Mouse (Mus musculus): Measurements from ENCODE around the gene Hoxb5. TPM values are rescaled to one million over a fixed set of nuclear protein-coding genes. Genes with fewer than 3 reads are reported as not detected.

The Hoxb5 gene
- polyA plus RNA-seq, 1 experiment from 2014 or later = 19.2 TPM

DNA sequence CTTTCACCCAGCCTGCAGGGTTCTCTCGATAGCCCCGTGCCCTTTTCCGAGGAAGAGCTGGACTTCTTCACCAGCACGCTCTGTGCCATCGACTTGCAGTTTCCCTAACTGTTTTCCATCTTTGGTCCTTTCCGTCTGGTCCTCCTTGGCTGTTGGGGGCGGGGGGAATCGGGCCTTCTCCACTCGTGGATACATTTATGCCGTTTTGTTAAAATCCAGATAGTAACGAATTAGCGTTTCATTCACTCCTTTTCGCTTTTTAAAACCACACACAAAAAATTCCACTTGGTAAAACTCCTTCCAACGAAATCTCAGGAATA, 50.3 kb downstream of the Hoxb5 start:
- Histone ChIP-seq H3K36me3 (ENCODE audit: insufficient read depth, low read length) (0 out of 2 replicates have a peak, but pooled peaks cover 5% of the 10 kb centered on the region), H3K4me3 (ENCODE audit: low read length) (peak overlapping the region; percentile 73), H3K9ac (replicated peaks; ENCODE audit: low read length) (peak overlapping the region; percentile 99), H3K4me2 (replicated peaks; ENCODE audit: low read depth, low read length) (peak overlapping the region; percentile 80), H3K27me3 (ENCODE audit: insufficient read depth, low read length) (no peaks in the 10 kb centered on the region), H3K9me3 (ENCODE audit: low read length) (no peaks in the 10 kb centered on the region), H3K27ac (ENCODE audit: low read length) (peak overlapping the region; percentile 99), H3K4me1 (ENCODE audit: insufficient read depth, low read length) (peaks cover 39% of the 10 kb centered on the region)
- under 1% methylated on average over 14 of the region's 14 CpGs for WGBS
- no peak for ATAC-seq (ENCODE audit: low FRiP score, low TSS enrichment)

DNA sequence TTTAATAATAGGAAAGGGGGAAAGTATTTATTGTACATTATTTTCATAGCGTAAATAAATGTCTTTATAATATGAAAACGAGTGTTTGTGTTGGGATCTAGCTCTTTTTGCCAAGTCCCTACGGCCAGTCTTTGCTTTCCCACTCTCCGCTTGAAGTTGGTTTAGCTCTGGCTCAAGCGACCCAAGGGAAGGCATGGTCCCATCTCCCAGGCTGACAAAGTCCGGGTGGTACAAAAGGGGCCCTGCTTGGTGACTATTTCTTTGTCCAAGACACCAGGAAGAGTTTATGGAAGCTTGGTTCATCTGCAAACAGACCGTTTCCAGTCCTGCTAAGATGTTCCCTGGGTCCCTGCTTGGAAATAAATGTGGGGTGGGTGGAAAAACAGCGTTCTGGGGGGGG, 50.8 kb downstream of the Hoxb5 start:
- no peak for ATAC-seq (ENCODE audit: low FRiP score, low TSS enrichment)
- Histone ChIP-seq H3K27ac (ENCODE audit: low read length) (peak overlapping the region; percentile 95), H3K4me3 (ENCODE audit: low read length) (peak overlapping the region; percentile 73), H3K27me3 (ENCODE audit: insufficient read depth, low read length) (no peaks in the 10 kb centered on the region), H3K36me3 (ENCODE audit: insufficient read depth, low read length) (0 out of 2 replicates have a peak, but pooled peaks cover 5% of the 10 kb centered on the region), H3K9ac (replicated peaks; ENCODE audit: low read length) (peak overlapping the region; percentile 89), H3K4me1 (ENCODE audit: insufficient read depth, low read length) (peaks cover 34% of the 10 kb centered on the region), H3K4me2 (replicated peaks; ENCODE audit: low read depth, low read length) (peak overlapping the region; percentile 80), H3K9me3 (ENCODE audit: low read length) (no peaks in the 10 kb centered on the region)
- 3% methylated on average over 8 of the region's 8 CpGs for WGBS

DNA sequence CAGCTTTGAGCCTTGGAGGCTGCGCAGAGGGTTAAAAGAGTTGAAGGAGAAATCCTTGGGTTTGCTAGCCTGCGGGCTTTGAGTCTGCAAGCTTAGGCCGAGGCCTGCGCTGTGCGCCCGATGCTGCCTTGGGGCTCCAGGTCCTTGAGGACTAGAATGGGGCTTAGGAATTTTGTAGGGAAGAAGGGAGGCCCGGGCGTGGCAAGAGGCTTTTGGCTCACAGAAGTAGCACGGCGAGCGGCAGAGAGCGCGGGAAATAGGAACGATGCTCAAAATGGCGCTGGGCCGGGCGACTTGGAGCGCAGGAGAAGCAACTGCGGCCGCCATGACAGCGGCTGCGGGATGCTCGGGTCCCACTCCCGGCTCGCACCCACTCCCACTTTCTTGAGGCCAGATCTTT, 51.2 kb downstream of the Hoxb5 start:
- under 1% methylated on average over 25 of the region's 25 CpGs for WGBS
- no peaks in the 10 kb centered on the region for H3K9me3 ChIP-seq (ENCODE audit: low read length)
- ATAC-seq (ENCODE audit: low FRiP score, low TSS enrichment) = no peak

GRCm38 (mm10) chr11:96354801-96355311, 51.7 kb downstream of the Hoxb5 start:
- Histone ChIP-seq H3K4me2 (replicated peaks; ENCODE audit: low read depth, low read length) (peak overlapping the region; percentile 80), H3K36me3 (ENCODE audit: insufficient read depth, low read length) (0 out of 2 replicates have a peak, but pooled peaks cover 5% of the 10 kb centered on the region), H3K4me1 (ENCODE audit: insufficient read depth, low read length) (peaks cover 25% of the 10 kb centered on the region), H3K27me3 (ENCODE audit: insufficient read depth, low read length) (no peaks in the 10 kb centered on the region), H3K9me3 (ENCODE audit: low read length) (no peaks in the 10 kb centered on the region), H3K27ac (ENCODE audit: low read length) (peak overlapping the region; percentile 95), H3K4me3 (ENCODE audit: low read length) (peak overlapping the region; percentile 73), H3K9ac (replicated peaks; ENCODE audit: low read length) (peak overlapping the region; percentile 89)
- no peak for ATAC-seq (ENCODE audit: low FRiP score, low TSS enrichment)
- 8% methylated on average over 9 of the region's 9 CpGs for WGBS

More for the DNA sequence above, 51.2 kb downstream of the Hoxb5 start:
- Histone ChIP-seq H3K4me1 (ENCODE audit: insufficient read depth, low read length) (peaks cover 30% of the 10 kb centered on the region), H3K27ac (ENCODE audit: low read length) (peak overlapping the region; percentile 95), H3K4me3 (ENCODE audit: low read length) (peak overlapping the region; percentile 73), H3K4me2 (replicated peaks; ENCODE audit: low read depth, low read length) (peak overlapping the region; percentile 80), H3K9ac (replicated peaks; ENCODE audit: low read length) (peak overlapping the region; percentile 89), H3K27me3 (ENCODE audit: insufficient read depth, low read length) (no peaks in the 10 kb centered on the region), H3K36me3 (ENCODE audit: insufficient read depth, low read length) (0 out of 2 replicates have a peak, but pooled peaks cover 5% of the 10 kb centered on the region)

MicroRNAs encoded within 50 kb of the gene (microRNA counts, 519-probe panel; counts per million panel counts)
- microRNA mmu-miR-10a (5,339 counts per million, percentile 99 among the panel's probes with 10 or more counts), microRNA mmu-miR-196a (4,716 counts per million, percentile 95 among the panel's probes with 10 or more counts)

Small RNA genes within 50 kb of the gene (microRNA-seq; reads per million reads assigned to microRNA genes)
- gene Mir10a (163,530 reads per million, percentile 100 among the genes with 10 or more reads in this experiment), gene Mir196a-1 (50.8 reads per million, percentile 49 among the genes with 10 or more reads in this experiment)

Other genes starting within 250 kb of the Hoxb5 start
- 38.7 and 42.0 TPM in 2 replicates for gene Ube2z, start 237.9 kb upstream of the Hoxb5 start, polyA plus RNA-seq (2015; fragmentation: Nextera tagmentation; extraction: Ambion mirVana)
- 745 and 801 TPM in 2 replicates for gene Atp5g1, start 227.7 kb upstream of the Hoxb5 start, polyA plus RNA-seq (2015; fragmentation: Nextera tagmentation; extraction: Ambion mirVana)
- gene Calcoco2, start 191.4 kb upstream of the Hoxb5 start, polyA plus RNA-seq (2015; fragmentation: Nextera tagmentation; extraction: Ambion mirVana) = not detected in 2 replicates
- not detected in 2 replicates for gene Ttll6, start 169.6 kb upstream of the Hoxb5 start, polyA plus RNA-seq (2015; fragmentation: Nextera tagmentation; extraction: Ambion mirVana)
- gene Hoxb13, start 109.0 kb upstream of the Hoxb5 start, polyA plus RNA-seq (2015; fragmentation: Nextera tagmentation; extraction: Ambion mirVana) = not detected in 2 replicates
- gene Hoxb9, start 31.9 kb upstream of the Hoxb5 start, polyA plus RNA-seq (2015; fragmentation: Nextera tagmentation; extraction: Ambion mirVana) = 21.5 and 24.5 TPM in 2 replicates
- gene Hoxb8, start 21.4 kb upstream of the Hoxb5 start, polyA plus RNA-seq (2015; fragmentation: Nextera tagmentation; extraction: Ambion mirVana) = 9.5 and 12.9 TPM in 2 replicates
- gene Hoxb7, start 16.7 kb upstream of the Hoxb5 start, polyA plus RNA-seq (2015; fragmentation: Nextera tagmentation; extraction: Ambion mirVana) = 60.9 and 68.3 TPM in 2 replicates
- 50.3 and 55.7 TPM in 2 replicates for gene Hoxb6, start 10.9 kb upstream of the Hoxb5 start, polyA plus RNA-seq (2015; fragmentation: Nextera tagmentation; extraction: Ambion mirVana)
- 4.1 and 6.2 TPM in 2 replicates for gene Hoxb4, start 14.9 kb downstream of the Hoxb5 start, polyA plus RNA-seq (2015; fragmentation: Nextera tagmentation; extraction: Ambion mirVana)
- 3.7 and 4.3 TPM in 2 replicates for gene Hoxb3, start 20.0 kb downstream of the Hoxb5 start, polyA plus RNA-seq (2015; fragmentation: Nextera tagmentation; extraction: Ambion mirVana)
- 34.4 and 36.1 TPM in 2 replicates for gene Hoxb2, start 47.2 kb downstream of the Hoxb5 start, polyA plus RNA-seq (2015; fragmentation: Nextera tagmentation; extraction: Ambion mirVana)
- gene Hoxb1, start 62.4 kb downstream of the Hoxb5 start, polyA plus RNA-seq (2015; fragmentation: Nextera tagmentation; extraction: Ambion mirVana) = 0.08 and 0.12 TPM in 2 replicates
- gene Skap1, start 161.3 kb downstream of the Hoxb5 start, polyA plus RNA-seq (2015; fragmentation: Nextera tagmentation; extraction: Ambion mirVana) = 10.1 and 12.3 TPM in 2 replicates